Mouse (Mus musculus) kidney, adult 2 months (tissue): Measurements from ENCODE around the gene Ddx23.

Source experiments
- CTCF ChIP-seq: fragments of 200-500 bp; conservative IDR thresholded peaks from 2 replicates; pipeline ENCODE4 v1.5.1; 2011; ENCODE audit warnings: low read depth, mild to moderate bottlenecking, control low read depth, low read length, moderate library complexity, mixed read lengths; ENCODE audit not compliant: insufficient read depth, insufficient read length
- POLR2A ChIP-seq: fragments of 200-500 bp; IDR thresholded peaks from one replicate; pipeline ENCODE4 v1.6.1; 2011; ENCODE audit warnings: low read depth, low read length, control low read depth

DNA sequence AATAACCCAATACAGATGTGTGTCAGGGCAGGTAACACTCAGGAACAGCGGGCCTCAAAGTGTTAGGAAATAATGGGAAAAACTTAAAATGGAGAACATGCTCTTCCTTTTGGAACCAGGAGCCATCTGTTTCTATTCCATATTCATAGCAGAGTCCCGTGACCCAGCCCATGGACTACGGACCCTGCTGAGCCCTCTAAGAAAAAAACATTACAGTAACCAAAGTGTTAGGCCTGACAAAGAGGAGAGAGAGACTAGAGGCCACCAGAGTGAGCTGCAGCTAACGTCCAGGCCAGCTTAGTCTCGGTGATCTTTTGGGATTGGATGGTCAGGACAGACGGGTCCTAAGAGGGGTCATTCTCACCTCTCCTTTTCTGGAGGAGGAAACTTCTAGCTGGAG, 47.7 kb downstream of the Ddx23 start:
- no peak for TF ChIP-seq POLR2A
- TF ChIP-seq CTCF = no peak
